Mouse (Mus musculus) cortical plate, adult 2 months (tissue): ENCODE results near the gene Ifi202b.
"Not testable (repeated sequence)": the region's sequence is repeated elsewhere in the genome, so short reads cannot be mapped to it uniquely, and the experiment has no call there.

Experiments
- CTCF ChIP-seq: fragments of 200-500 bp; IDR thresholded peaks from 2 replicates; pipeline ENCODE4 v1.5.1; 2011; ENCODE audit warnings: mild to moderate bottlenecking, control low read depth, low read length; ENCODE audit not compliant: insufficient read depth; ENCODE audit errors: extremely low read depth
- POLR2A ChIP-seq: fragments of 200-500 bp; IDR thresholded peaks from 2 replicates; pipeline ENCODE4 v1.6.1; 2011; ENCODE audit warnings: mild to moderate bottlenecking, low read length, control low read depth; ENCODE audit not compliant: insufficient read depth; ENCODE audit errors: extremely low read depth

DNA sequence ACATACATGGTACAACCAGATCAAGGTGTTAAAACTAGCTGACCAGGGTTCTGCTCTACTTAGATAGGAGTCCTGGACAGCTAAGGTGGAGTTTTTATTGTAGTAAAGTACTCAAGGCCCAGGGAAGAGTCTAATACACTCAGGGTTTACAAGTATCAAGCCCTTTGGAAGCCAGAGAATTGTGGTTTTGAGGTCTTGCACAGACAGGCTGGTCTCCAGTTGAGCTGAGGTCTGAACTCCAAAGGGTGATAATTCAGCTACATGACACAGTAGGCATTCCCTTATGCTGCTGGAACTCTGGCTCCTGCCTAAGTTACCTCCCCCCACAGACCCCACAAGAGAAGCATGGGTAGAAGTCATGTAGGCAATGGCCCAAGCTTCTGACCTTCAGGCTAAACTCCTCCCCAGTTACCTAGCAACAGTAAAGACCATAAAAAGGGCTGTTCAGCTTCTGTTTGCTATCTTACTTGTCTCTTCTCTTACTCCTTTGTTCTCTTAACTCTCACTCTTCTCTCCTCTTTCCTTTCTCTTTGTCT lies 69.2 kb downstream of the Ifi202b start:
- not testable (repeated sequence) for TF ChIP-seq CTCF, POLR2A
